Mouse (Mus musculus): ENCODE results near the gene Abcf3. TPM values are rescaled to one million over a fixed set of nuclear protein-coding genes. Genes with fewer than 3 reads are reported as not detected.

Gene Abcf3
- polyA plus RNA-seq, 1 experiment from 2014 or later, result 75.3 TPM

- Histone ChIP-seq H3K27ac (peak overlapping the region; percentile 75), H3K27me3 (no peaks in the 10 kb centered on the region), H3K36me3 (ENCODE audit: poor library complexity, severe bottlenecking) (peaks cover 83% of the 10 kb centered on the region), H3K4me1 (peaks cover 18% of the 10 kb centered on the region), H3K9ac (no peak overlapping the region; the same call in 1 of the 2 replicates), H3K4me3 (no peak overlapping the region), H3K9me3 (replicated peaks) (no peaks in the 10 kb centered on the region), H3K4me2 (0 out of 2 replicates have a peak overlapping the region, but pooled peaks have one; percentile 7)
- 32% methylated on average over 1 of the region's 1 CpGs for WGBS
- peak; percentile 50; the same call in 1 of the 2 replicates for ATAC-seq
These were observed 19.0 kb upstream of the Abcf3 start for GRCm38 (mm10) chr16:20529375-20529774.

DNA sequence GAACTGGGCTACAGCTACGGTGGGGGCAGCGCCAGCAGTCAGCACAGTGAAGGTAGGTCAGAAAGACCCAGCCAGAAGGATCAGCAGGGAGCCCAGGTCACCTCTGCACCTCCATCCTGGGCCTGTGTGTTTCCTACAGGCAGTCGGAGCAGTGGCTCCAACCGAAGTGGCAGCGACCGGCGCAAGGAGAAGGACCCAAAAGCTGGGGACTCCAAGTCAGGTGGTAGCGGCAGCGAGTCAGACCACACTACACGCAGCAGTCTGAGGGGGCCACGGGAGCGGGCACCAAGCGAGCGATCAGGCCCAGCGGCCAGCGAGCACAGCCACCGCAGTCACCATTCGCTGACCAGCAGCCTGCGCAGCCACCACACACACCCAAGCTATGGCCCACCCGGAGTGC lies 17.4 kb upstream of the Abcf3 start:
- Histone ChIP-seq H3K9ac (no peak overlapping the region), H3K4me1 (peaks cover 19% of the 10 kb centered on the region), H3K27me3 (no peaks in the 10 kb centered on the region), H3K4me3 (no peak overlapping the region), H3K27ac (no peak overlapping the region), H3K9me3 (replicated peaks) (no peaks in the 10 kb centered on the region), H3K4me2 (no peak overlapping the region), H3K36me3 (ENCODE audit: poor library complexity, severe bottlenecking) (peaks cover 68% of the 10 kb centered on the region)
- ATAC-seq, result no peak
- WGBS, result 93% methylated on average over 20 of the region's 20 CpGs

DNA sequence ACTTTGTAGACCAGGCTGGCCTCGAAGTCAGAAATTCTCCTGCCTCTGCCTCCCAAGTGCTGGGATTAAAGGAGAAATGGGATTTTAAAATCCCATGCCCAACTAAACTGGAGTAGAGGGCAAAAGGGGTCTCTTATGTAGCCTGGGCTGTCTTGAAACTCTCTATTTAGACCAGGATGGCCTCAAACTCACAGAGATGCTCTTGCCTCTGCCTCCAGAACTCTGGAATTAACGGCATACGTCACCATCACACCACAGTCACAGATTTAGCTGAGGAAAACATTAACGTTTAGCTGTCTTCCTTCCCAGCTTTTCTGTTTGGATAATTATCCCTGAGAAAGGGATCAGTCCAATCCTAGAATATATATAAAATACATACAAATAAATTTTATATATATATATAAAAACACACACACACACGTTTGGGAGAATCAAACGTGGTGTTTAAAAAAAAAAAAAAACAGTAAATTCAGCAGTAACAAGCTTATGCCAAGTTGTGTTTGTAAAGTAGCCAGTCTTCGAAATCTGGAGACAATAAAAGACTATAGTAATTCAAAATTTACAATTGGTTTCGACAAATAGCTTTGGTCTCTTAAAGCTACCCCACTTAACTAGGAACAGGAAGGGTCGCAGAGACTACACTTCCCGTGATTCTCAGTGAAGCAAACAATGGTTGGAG lies 13.6 kb upstream of the Abcf3 start:
- peaks cover 28% of the 10 kb centered on the region for H3K4me1 ChIP-seq
- peaks cover 55% of the 10 kb centered on the region for H3K36me3 ChIP-seq (ENCODE audit: poor library complexity, severe bottlenecking)

DNA sequence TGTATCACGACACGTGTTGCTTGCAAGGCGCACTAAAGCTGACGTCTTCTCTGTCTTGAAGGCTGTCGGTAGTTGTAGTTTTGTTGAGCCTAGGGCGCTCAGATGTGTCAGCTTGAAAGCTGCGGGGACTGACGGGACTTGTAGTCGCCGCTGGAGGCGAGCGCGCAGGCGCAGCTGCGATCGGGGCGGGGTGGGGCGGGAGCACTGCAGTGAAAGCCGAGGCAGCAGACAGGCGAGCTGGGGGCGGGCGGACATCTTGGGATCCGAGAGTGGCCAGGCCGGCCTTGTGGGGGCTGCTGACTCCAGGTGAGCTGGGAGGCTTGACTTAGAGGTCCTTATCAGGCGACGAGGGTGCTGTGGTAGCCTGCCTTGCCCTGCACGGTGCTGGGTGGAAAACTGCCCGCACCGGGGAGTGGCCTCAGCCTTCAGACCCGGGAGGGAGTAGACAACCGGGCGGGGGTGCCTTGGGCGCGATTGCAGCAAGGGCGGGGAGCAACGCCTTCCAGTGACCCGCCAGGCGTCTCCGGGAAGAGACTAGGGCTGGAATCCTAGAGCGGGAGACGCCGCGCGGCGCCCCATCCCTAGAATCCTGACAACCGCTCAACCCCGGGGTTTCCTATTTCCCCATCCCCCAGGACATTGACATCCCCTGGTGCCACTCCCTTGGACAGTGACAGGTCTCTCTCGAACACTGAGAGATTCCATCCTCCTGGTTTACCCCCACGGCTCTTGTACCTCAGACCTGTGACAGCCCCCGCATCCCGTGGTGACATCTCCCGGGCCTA lies 12.9 kb upstream of the Abcf3 start, which contains the start of gene Ap2m1:
TSS of gene Ap2m1 (plus strand) at position 183 of the 785 bp plus-strand sequence.
- peak; percentile 99 for ATAC-seq
- Histone ChIP-seq H3K9me3 (replicated peaks) (no peaks in the 10 kb centered on the region), H3K27ac (peak within 1 kb of the TSS; percentile 75; the same call in 1 of the 2 replicates), H3K9ac (peak within 1 kb of the TSS; percentile 97), H3K4me3 (peak within 1 kb of the TSS; percentile 91), H3K27me3 (no peaks in the 10 kb centered on the region), H3K4me1 (peaks cover 28% of the 10 kb centered on the region), H3K36me3 (ENCODE audit: poor library complexity, severe bottlenecking) (peaks cover 60% of the 10 kb centered on the region), H3K4me2 (peak within 1 kb of the TSS; percentile 93)
- under 1% methylated on average over 51 of the region's 52 CpGs for WGBS

More for the DNA sequence above, 13.6 kb upstream of the Abcf3 start:
- Histone ChIP-seq H3K4me2 (no peak overlapping the region), H3K27me3 (no peaks in the 10 kb centered on the region), H3K27ac (no peak overlapping the region; the same call in 1 of the 2 replicates), H3K9me3 (replicated peaks) (no peaks in the 10 kb centered on the region), H3K9ac (no peak overlapping the region), H3K4me3 (no peak overlapping the region)
- WGBS, result 49% methylated on average over 10 of the region's 10 CpGs
- ATAC-seq, result no peak

- peaks cover 60% of the 10 kb centered on the region for H3K36me3 ChIP-seq (ENCODE audit: poor library complexity, severe bottlenecking)
- peak overlapping the region; percentile 97 for H3K9ac ChIP-seq
- no peaks in the 10 kb centered on the region for H3K9me3 ChIP-seq (replicated peaks)
- H3K27me3 ChIP-seq, result no peaks in the 10 kb centered on the region
- H3K4me1 ChIP-seq, result peaks cover 28% of the 10 kb centered on the region
- H3K4me2 ChIP-seq, result peak overlapping the region; percentile 93
- no peak for ATAC-seq
- H3K4me3 ChIP-seq, result peak overlapping the region; percentile 91
- H3K27ac ChIP-seq, result 0 out of 2 replicates have a peak overlapping the region, but pooled peaks have one; percentile 75
- WGBS, result 36% methylated on average over 9 of the region's 9 CpGs
These were observed 12.2 kb upstream of the Abcf3 start for GRCm38 (mm10) chr16:20536081-20536665.

DNA sequence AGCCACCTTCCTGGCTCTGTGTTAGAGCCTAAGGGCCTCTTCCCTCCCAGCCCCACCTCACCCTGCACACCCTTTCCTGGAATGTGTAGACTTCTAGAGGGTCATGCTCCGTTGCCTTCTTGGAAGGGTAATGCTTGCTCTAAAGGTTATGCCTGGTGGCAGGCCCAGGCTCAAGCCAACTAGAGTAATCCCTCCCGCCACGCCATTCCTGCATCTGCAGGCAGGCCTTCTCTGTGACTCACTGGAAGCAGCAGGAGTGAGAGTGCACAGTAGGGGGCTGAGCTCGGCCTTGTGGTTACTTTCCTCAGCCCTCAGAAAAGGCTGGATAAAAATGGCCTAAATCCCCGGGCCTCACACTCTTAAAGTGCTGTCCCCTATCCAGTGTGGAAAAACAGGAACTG lies 11.3 kb upstream of the Abcf3 start:
- 9% methylated on average over 5 of the region's 5 CpGs for WGBS
- Histone ChIP-seq H3K27me3 (no peaks in the 10 kb centered on the region), H3K4me2 (peak overlapping the region; percentile 93), H3K9me3 (replicated peaks) (no peaks in the 10 kb centered on the region), H3K9ac (peak overlapping the region; percentile 97), H3K27ac (no peak overlapping the region), H3K4me1 (peaks cover 28% of the 10 kb centered on the region), H3K36me3 (ENCODE audit: poor library complexity, severe bottlenecking) (peaks cover 60% of the 10 kb centered on the region), H3K4me3 (peak overlapping the region; percentile 91)
- ATAC-seq, result no peak

DNA sequence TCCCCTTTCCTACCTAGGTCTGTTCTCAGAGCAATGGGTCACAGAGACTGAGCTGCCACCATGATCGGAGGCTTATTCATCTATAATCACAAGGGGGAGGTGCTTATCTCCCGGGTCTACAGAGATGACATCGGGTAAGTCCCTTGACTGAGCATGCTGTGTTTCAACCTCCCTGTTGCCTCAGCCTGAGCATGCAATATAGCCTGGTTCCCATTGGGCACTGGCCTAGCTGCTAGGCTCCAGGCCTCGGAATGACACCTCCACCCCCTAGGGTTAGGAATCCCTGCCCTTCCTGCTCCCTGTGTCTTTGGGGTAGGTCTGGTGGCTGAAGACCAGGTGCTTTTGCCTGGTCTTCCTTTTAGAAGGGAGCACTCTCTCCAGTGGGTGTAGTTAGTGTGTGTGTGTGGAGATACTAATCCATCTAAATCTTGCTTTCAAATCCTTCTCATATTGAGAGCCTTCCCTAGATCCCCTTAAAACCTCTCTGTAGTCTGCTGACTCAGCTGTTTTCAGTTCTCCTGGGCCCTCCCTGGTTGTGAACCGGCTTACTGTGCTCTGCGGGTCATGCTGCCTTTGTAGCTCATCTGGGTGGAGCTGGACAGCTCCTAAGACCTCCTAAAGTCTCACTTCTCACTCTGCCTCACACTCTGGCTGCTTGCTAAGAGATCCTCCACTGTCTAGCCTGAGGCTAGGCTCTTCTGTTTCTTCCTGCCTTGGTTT lies 10.6 kb upstream of the Abcf3 start:
- Histone ChIP-seq H3K9ac (peak overlapping the region; percentile 97), H3K36me3 (ENCODE audit: poor library complexity, severe bottlenecking) (peaks cover 63% of the 10 kb centered on the region), H3K27ac (no peak overlapping the region), H3K4me1 (peaks cover 28% of the 10 kb centered on the region), H3K27me3 (no peaks in the 10 kb centered on the region), H3K4me2 (peak overlapping the region; percentile 93), H3K4me3 (peak overlapping the region; percentile 91), H3K9me3 (replicated peaks) (no peaks in the 10 kb centered on the region)
- WGBS, result 29% methylated on average over 6 of the region's 6 CpGs
- ATAC-seq, result no peak

GRCm38 (mm10) chr16:20539649-20540048 lies 8.7 kb upstream of the Abcf3 start:
- Histone ChIP-seq H3K27ac (no peak overlapping the region), H3K9ac (no peak overlapping the region), H3K4me3 (no peak overlapping the region), H3K27me3 (no peaks in the 10 kb centered on the region), H3K9me3 (replicated peaks) (no peaks in the 10 kb centered on the region), H3K4me2 (no peak overlapping the region), H3K4me1 (peaks cover 28% of the 10 kb centered on the region), H3K36me3 (ENCODE audit: poor library complexity, severe bottlenecking) (peaks cover 70% of the 10 kb centered on the region)
- 77% methylated on average over 3 of the region's 3 CpGs for WGBS
- ATAC-seq, result no peak

GRCm38 (mm10) chr16:20540438-20540837 lies 7.9 kb upstream of the Abcf3 start:
- Histone ChIP-seq H3K4me3 (no peak overlapping the region), H3K27ac (no peak overlapping the region), H3K9ac (no peak overlapping the region), H3K4me1 (peaks cover 28% of the 10 kb centered on the region), H3K4me2 (no peak overlapping the region), H3K36me3 (ENCODE audit: poor library complexity, severe bottlenecking) (peaks cover 78% of the 10 kb centered on the region), H3K27me3 (no peaks in the 10 kb centered on the region), H3K9me3 (replicated peaks) (no peaks in the 10 kb centered on the region)
- WGBS, result 90% methylated on average over 4 of the region's 4 CpGs
- no peak for ATAC-seq

DNA sequence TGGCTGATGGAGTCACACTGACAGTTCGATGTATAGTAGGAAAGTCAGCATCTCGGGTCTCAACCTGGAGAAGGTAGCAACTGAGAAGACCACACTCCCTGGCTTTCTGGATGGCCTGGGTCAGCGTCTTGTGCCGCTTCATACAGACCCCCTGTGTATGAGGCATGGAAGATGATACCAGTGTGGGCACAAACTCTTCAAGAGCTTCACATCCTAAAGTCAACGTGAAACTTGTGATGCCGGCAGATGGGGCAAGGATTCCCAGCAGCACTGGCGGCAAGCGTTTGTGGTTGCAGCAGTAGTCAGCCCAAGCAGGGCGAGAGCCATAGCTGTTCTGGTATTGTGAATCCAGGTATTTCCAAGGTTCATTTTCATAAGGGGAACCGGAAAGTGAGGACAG lies 2.7 kb upstream of the Abcf3 start:
- H3K9me3 ChIP-seq (replicated peaks), result no peaks in the 10 kb centered on the region

GRCm38 (mm10) chr16:20547423-20547822 lies 954 bp upstream of the Abcf3 start:
- ATAC-seq, result no peak
- no peaks in the 10 kb centered on the region for H3K9me3 ChIP-seq (replicated peaks)
- H3K4me1 ChIP-seq, result peaks cover 18% of the 10 kb centered on the region
- H3K4me2 ChIP-seq, result peak overlapping the region; percentile 89
- no peak overlapping the region for H3K27ac ChIP-seq
- H3K4me3 ChIP-seq, result peak overlapping the region; percentile 84; the same call in 1 of the 2 replicates
- WGBS, result 55% methylated on average over 5 of the region's 5 CpGs
- no peaks in the 10 kb centered on the region for H3K27me3 ChIP-seq
- 0 out of 2 replicates have a peak overlapping the region, but pooled peaks have one; percentile 65 for H3K9ac ChIP-seq
- H3K36me3 ChIP-seq (ENCODE audit: poor library complexity, severe bottlenecking), result peaks cover 58% of the 10 kb centered on the region

More for the DNA sequence above, 2.7 kb upstream of the Abcf3 start:
- ATAC-seq, result no peak
- H3K4me1 ChIP-seq, result peaks cover 18% of the 10 kb centered on the region
- H3K4me3 ChIP-seq, result no peak overlapping the region
- 94% methylated on average over 10 of the region's 10 CpGs for WGBS
- no peak overlapping the region for H3K9ac ChIP-seq
- no peak overlapping the region for H3K27ac ChIP-seq
- H3K27me3 ChIP-seq, result no peaks in the 10 kb centered on the region
- no peak overlapping the region for H3K4me2 ChIP-seq
- H3K36me3 ChIP-seq (ENCODE audit: poor library complexity, severe bottlenecking), result peaks cover 60% of the 10 kb centered on the region
